Mouse (Mus musculus) ES-CJ7 (cell line): ENCODE measurements at regions not wholly inside any gene's neighbourhood (a gene's known extent, or its start where the extent isn't known, plus 50 kb on each side); places are given as distances from the start of the nearest gene placed in this dataset.
"Not testable (repeated sequence)": the region's sequence is repeated elsewhere in the genome, so short reads cannot be mapped to it uniquely, and the experiment has no call there.

Experiments used
- DNase-seq: peaks from one replicate; pipeline ENCODE4 v3.0.0; 2011; ENCODE audit warnings: low read depth, low spot score

GRCm38 (mm10) chr5:148657936-148658640 lies 105.5 kb upstream of the Ubl3 start:
- no peak for DNase-seq

- peak; percentile 29 for DNase-seq
Measured at GRCm38 (mm10) chr5:148652525-148653243, 100.1 kb upstream of the Ubl3 start.

- no peak for DNase-seq
Measured at GRCm38 (mm10) chr5:148651736-148652135, 99.1 kb upstream of the Ubl3 start.

GRCm38 (mm10) chr5:148649573-148649972 lies 97.0 kb upstream of the Ubl3 start:
- not testable (repeated sequence) for DNase-seq

- peak; percentile 82 for DNase-seq
Measured at GRCm38 (mm10) chr5:148649123-148649522, 96.5 kb upstream of the Ubl3 start.

- peak; percentile 40 for DNase-seq
Measured at GRCm38 (mm10) chr5:148647644-148648043, 95.1 kb upstream of the Ubl3 start.

- DNase-seq, result no peak
Measured at GRCm38 (mm10) chr5:148645772-148646171, 93.2 kb upstream of the Ubl3 start.

GRCm38 (mm10) chr5:148645191-148645681 lies 92.6 kb upstream of the Ubl3 start:
- DNase-seq, result no peak

GRCm38 (mm10) chr5:148644345-148644744 lies 91.8 kb upstream of the Ubl3 start:
- DNase-seq, result peak; percentile 56

GRCm38 (mm10) chr5:148641652-148642395 lies 89.2 kb upstream of the Ubl3 start:
- no peak for DNase-seq

GRCm38 (mm10) chr5:148640523-148640922 lies 87.9 kb upstream of the Ubl3 start:
- DNase-seq, result no peak

GRCm38 (mm10) chr5:148634919-148635356 lies 82.3 kb upstream of the Ubl3 start:
- DNase-seq, result no peak

GRCm38 (mm10) chr5:148633999-148634398 lies 81.4 kb upstream of the Ubl3 start:
- DNase-seq, result no peak

GRCm38 (mm10) chr5:148633331-148633730 lies 80.7 kb upstream of the Ubl3 start:
- DNase-seq, result no peak

- no peak for DNase-seq
Measured at GRCm38 (mm10) chr5:148632516-148633170, 80.1 kb upstream of the Ubl3 start.

GRCm38 (mm10) chr5:148631566-148631965 lies 79.0 kb upstream of the Ubl3 start:
- no peak for DNase-seq

- no peak for DNase-seq
Measured at GRCm38 (mm10) chr5:148626014-148626413, 73.4 kb upstream of the Ubl3 start.

GRCm38 (mm10) chr5:148624649-148625405 lies 72.2 kb upstream of the Ubl3 start:
- DNase-seq, result no peak

- DNase-seq, result no peak
Measured at GRCm38 (mm10) chr5:148620895-148621786, 68.6 kb upstream of the Ubl3 start.

- DNase-seq, result no peak
Measured at GRCm38 (mm10) chr5:148619917-148620316, 67.3 kb upstream of the Ubl3 start.
